Mouse (Mus musculus): ENCODE data around the gene Utrn. TPM values are rescaled to one million over a fixed set of nuclear protein-coding genes. Genes with fewer than 3 reads are reported as not detected.

The Utrn gene
- polyA plus RNA-seq, 2 experiments from 2014 or later, result 414 to 617 TPM

GRCm38 (mm10) chr10:12832163-12832562 is 37.0 kb downstream of the Utrn start:
- ATAC-seq, result no peak

DNA sequence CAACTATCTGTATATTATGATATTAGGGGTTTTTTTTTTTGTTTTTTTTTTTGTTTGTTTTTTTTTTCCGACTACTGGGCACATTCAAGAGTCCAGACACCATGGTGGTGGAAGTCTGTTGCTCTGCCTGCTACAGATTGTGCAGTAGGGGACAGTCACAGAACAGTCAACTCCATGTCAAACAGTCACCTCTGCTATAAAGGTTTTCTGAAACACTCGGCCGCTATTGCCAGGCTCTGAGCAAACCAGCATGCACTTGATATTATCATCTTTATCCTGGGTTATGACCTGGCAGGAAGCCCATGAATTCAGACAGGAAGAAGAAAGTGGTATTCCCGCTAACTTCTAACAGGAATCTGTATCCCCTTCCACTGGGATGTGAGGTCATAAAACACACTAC is 41.4 kb downstream of the Utrn start:
- no peak for ATAC-seq

GRCm38 (mm10) chr10:12827306-12827705 is 41.9 kb downstream of the Utrn start:
- ATAC-seq, result no peak

- ATAC-seq, result no peak
Measured at GRCm38 (mm10) chr10:12826760-12827281, 42.3 kb downstream of the Utrn start.

DNA sequence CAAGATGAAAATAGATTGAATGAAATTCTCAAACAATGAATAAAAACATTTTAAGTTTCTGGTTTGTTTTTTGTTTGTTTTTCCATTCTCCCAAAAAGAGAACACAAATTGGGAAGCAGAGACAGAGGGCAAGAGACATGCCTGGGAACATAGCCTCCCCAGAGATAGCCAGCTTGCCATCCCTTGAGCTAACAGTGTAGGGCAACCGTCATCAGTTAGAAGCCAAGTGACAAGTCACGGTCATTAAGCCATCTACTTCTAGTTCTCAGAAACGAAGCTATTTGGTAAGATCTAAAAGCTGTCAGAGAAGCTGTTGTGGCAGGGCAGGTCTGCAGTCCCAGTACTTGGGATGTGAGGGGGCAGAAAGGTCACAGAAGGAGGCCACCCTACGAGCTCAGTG is 44.8 kb downstream of the Utrn start:
- no peak for ATAC-seq

GRCm38 (mm10) chr10:12823437-12824219 is 45.5 kb downstream of the Utrn start:
- ATAC-seq, result peak; percentile 78

GRCm38 (mm10) chr10:12820978-12821735 is 48.0 kb downstream of the Utrn start:
- peak; percentile 53 for ATAC-seq

DNA sequence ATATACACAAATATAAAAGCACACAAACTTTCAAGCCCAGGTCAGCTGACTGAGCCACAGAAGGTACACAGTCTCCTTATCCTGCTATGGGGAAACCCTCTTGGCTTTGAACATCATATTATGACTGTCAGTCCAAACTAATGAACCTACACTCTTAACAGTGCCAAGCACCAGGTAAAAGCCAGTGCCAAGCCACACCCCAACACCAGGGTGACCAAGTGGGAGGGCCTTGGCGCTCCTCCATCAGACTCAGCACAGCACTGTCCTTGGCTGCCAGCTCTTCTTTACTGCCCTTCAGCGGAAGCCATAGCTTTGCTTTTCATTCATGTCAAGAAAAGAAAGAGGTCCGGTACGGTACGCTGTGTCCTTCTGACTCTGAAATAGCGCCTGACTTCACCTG is 51.8 kb downstream of the Utrn start:
- no peak for ATAC-seq

DNA sequence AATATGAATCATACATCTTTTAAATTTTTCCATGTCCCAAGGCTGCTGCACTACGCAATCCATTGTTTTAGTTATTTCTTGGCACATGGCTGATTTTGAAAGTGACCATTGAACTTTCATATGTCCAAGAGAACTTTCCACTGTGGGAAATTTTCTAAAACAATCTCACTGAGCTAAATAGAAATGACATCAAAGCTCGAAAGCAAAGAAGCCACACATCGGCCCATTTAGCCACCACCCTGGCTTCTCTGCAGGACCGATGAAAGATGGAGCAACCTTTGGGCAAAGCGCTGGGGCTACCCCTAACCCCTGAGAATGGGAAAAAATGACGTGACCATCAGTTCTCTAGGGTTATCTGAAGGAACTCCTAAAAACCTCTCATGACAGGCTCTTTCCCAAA is 52.6 kb downstream of the Utrn start:
- ATAC-seq, result no peak

- ATAC-seq, result no peak
Measured at GRCm38 (mm10) chr10:12814411-12814810, 54.8 kb downstream of the Utrn start.

DNA sequence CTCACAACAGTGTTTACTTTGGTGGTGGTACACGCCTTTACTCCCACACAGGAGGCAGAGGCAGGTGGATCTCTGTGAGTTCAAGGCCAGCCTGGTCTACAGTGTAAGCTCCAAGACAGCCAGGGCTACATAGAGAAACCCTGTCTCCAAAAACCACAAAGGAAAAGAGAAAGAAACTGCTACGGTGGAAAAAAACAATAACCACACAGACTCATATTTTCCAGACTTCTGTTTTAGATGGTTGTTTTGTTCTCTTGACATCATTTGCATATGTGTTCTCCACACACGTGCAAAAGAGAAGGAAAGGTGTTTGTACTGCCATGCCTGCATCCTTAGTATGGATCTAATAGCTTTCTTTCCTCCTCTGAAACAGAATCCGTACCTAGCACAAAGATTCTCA is 55.3 kb downstream of the Utrn start:
- ATAC-seq, result peak; percentile 44

DNA sequence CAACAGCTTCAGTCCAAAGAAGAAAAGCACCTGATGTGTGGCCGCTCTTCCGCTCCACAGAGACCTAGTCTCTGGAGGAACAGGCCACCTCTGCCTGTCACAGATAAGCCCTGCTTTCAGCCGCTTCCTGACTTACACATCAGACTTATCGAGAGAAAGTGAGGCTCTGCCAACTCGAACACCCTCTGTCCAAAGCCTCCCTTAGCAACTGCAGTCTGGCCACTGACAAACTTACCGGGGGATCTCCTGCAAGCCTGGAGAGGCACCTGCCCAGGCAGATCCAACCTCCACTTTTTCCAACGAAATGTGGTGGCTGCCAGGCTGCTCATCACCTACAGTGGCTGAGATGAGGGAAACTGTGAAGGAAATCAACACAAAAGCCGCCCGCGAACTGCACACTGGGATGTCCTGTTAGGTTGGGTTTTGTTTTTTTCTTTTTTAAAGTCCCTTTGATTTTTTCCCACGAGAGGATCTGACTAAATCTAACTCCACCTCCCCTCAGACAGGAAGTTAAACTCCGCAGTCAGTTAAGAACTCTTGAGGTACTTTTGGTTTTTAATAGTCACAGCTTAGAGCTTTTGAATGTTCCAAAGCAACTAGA is 55.9 kb downstream of the Utrn start:
- ATAC-seq, result peak; percentile 78

GRCm38 (mm10) chr10:12812680-12813079 is 56.5 kb downstream of the Utrn start:
- ATAC-seq, result peak; percentile 0

GRCm38 (mm10) chr10:12810816-12811215 is 58.3 kb downstream of the Utrn start:
- ATAC-seq, result no peak

GRCm38 (mm10) chr10:12809702-12810101 is 59.5 kb downstream of the Utrn start:
- ATAC-seq, result no peak

GRCm38 (mm10) chr10:12808467-12808866 is 60.7 kb downstream of the Utrn start:
- no peak for ATAC-seq

- ATAC-seq, result no peak
Measured at GRCm38 (mm10) chr10:12807706-12808105, 61.5 kb downstream of the Utrn start.

DNA sequence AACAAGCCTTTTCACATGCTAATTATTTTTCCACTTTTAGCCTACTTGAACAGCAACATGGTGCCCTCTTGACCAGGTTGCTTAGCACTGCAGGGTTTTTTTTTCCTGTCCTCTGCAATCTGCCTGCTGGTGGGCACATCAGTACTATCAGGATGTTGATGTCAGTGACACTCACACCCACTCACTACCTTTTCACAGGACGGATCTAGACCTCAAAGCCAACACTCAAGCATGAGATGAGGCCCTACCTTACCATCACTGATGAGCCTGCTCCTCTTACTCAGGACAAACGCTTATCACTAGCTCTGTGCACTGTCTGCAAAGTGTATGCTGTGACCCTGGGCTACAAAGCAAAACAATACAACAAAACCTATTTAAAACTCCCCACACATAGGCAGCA is 63.3 kb downstream of the Utrn start:
- ATAC-seq, result peak; percentile 87

DNA sequence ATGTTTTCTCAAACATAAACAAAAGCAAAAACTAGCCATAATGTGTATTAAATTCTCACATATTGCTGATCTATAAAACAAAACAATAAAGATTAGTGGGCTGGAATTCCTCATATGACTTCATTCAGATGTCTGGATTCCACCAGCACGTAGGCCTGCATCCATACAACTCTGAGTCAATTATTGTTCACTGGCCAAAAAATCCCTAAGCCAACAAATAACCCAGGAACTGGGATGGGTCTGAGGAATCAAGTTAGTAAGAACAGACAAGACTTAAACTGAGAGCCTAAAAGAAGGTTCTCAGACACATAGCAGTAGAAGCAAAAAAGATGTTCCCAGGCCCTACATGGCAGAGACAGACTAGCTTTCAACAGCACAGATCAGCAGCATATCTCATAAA is 65.2 kb downstream of the Utrn start:
- ATAC-seq, result no peak

DNA sequence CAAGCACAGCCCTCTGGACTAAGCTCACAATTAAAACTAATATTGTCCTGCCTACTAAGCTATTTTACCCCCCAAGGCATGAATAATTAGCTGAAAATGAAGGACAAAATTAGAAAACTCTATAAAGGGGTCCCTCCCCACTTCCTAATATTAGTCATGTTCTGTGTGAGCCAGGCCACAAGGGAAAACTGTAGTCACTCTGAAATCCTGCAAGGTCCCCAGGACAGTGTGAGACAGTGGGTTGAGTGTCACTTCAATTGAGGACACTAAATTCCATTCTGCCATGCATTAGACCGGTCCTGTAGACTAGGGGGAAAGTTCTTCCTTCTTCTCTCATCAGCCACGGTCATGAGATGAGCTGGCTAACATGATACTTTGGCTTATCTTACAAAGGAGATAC is 69.7 kb downstream of the Utrn start:
- no peak for ATAC-seq

- ATAC-seq, result peak; percentile 78
Measured at GRCm38 (mm10) chr10:12798248-12798647, 70.9 kb downstream of the Utrn start.

GRCm38 (mm10) chr10:12796510-12796840 is 72.7 kb downstream of the Utrn start:
- no peak for ATAC-seq

GRCm38 (mm10) chr10:12795796-12796509 is 73.2 kb downstream of the Utrn start:
- no peak for ATAC-seq
